Mouse (Mus musculus) embryonic facial prominence, embryonic 11.5 days (tissue): ENCODE data around the gene Kank1. TPM values are rescaled to one million over a fixed set of nuclear protein-coding genes. Genes with fewer than 3 reads are reported as not detected.

ENCODE experiments used
- ATAC-seq: fragments of 200-750 bp; cut with Nextera tagmentation; replicated peaks from 2 replicates; pipeline ENCODE4 v1.8.0; 2017; ENCODE audit warnings: low read depth; ENCODE audit not compliant: insufficient number of reproducible peaks, low FRiP score, low TSS enrichment
- DNase-seq: peaks from one replicate; pipeline ENCODE4 v3.0.0-alpha.2; 2015; ENCODE audit warnings: low spot score
- H3K27ac ChIP-seq: fragments of 300-500 bp; sonication (generic); replicated peaks from 2 replicates; pipeline ENCODE4 v1.5.1; 2014; ENCODE audit warnings: mild to moderate bottlenecking, low read depth, low read length, control low read depth
- H3K27me3 ChIP-seq: fragments of 300-500 bp; sonication (generic); 2 replicates; pipeline ENCODE4 v1.6.1; 2014; ENCODE audit warnings: mild to moderate bottlenecking, low read length, moderate library complexity, mixed read lengths; ENCODE audit not compliant: control insufficient read depth, insufficient read depth
- H3K36me3 ChIP-seq: fragments of 300-500 bp; sonication (generic); replicated peaks from 2 replicates; pipeline ENCODE4 v1.6.1; 2014; ENCODE audit warnings: low read depth, mild to moderate bottlenecking, low read length, moderate library complexity, mixed read lengths; ENCODE audit not compliant: control insufficient read depth, insufficient read depth
- H3K4me1 ChIP-seq: fragments of 300-500 bp; sonication (generic); 2 replicates; pipeline ENCODE4 v1.6.1; 2014; ENCODE audit warnings: low read length, mixed read lengths; ENCODE audit not compliant: control insufficient read depth, insufficient read depth
- H3K4me2 ChIP-seq: fragments of 300-500 bp; sonication (generic); 2 replicates; pipeline ENCODE4 v1.6.1; 2014; ENCODE audit warnings: low read depth, mild to moderate bottlenecking, control low read depth, low read length, moderate library complexity
- H3K4me3 ChIP-seq: fragments of 300-500 bp; sonication (generic); 2 replicates; pipeline ENCODE4 v1.5.1; 2014; ENCODE audit warnings: low read depth, low read length, control low read depth
- H3K9ac ChIP-seq: fragments of 300-500 bp; sonication (generic); replicated peaks from 2 replicates; pipeline ENCODE4 v1.6.1; 2014; ENCODE audit warnings: mild to moderate bottlenecking, control low read depth, low read length
- H3K9me3 ChIP-seq: fragments of 300-500 bp; sonication (generic); replicated peaks from 2 replicates; pipeline ENCODE4 v1.6.1; 2016; ENCODE audit warnings: mild to moderate bottlenecking, low read length, inconsistent platforms, mixed read lengths; ENCODE audit not compliant: control insufficient read depth
- WGBS: fragments of 180-500 bp; shearing (Covaris S2); extraction: QIAGEN DNeasy Blood & Tissue Kit; methylation state at CpG from one replicate; pipeline ENCODE4 v1.1.7; 2014; 5-methylcytosine and 5-hydroxymethylcytosine counted together
- polyA plus RNA-seq: library from polyadenylated mRNA; unstranded; fragments of >200 nt; fragmentation: Nextera tagmentation; extraction: Ambion mirVana; gene quantifications from 2 replicates; pipeline ENCODE4 v1.2.1, GENCODE M21; 2014

The Kank1 gene
- polyA plus RNA-seq, 1 experiment from 2014 or later: 17.6 TPM

DNA sequence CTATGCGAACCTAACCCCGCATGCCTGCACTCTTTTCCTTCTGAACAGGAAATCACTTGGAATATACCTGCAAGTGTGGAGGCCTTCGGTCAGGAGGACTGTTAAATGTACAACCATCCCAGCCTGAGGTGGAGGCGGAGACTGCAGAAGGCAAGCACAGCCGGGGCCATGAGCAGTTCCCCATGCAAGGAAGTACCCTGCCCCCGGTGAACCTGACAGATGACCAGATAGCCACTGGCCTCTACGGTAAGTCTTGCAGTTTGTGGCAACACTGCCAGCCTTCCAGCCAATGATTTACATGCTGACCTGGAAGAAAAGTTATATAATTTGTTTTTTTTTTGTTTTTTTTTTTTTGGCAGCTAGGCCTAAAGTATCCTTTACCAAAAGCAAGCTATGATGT is 185.3 kb downstream of the Kank1 start:
- ATAC-seq (no peak), DNase-seq (no peak)
- WGBS: 81% methylated on average over 7 of the region's 7 CpGs
- Histone ChIP-seq H3K27me3 (no peaks in the 10 kb centered on the region), H3K9me3 (no peaks in the 10 kb centered on the region), H3K4me3 (no peak overlapping the region), H3K4me1 (no peaks in the 10 kb centered on the region), H3K27ac (no peak overlapping the region), H3K9ac (no peak overlapping the region), H3K4me2 (no peak overlapping the region), H3K36me3 (no peaks in the 10 kb centered on the region; the same call in 1 of the 2 replicates)

DNA sequence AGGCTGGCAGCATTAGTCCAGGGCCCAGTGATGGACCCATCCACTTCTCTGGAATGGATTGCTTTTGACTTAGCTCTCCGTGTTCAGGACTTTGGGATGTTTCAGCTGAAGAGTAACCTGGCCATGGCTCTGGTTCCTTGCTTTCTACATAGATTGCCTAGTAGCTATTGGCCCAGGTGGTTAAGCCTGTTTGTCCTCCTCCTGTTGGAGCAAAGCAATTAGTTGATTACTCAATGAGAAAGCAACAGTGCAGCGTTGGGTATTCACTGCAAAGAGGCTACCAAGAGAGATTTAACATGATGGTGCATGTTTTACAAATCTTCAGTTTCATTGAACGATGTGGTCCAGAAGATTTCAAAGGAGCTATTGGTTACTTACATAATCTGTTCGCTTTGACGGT is 186.6 kb downstream of the Kank1 start:
- no peaks in the 10 kb centered on the region for H3K27me3 ChIP-seq
- no peak overlapping the region for H3K4me2 ChIP-seq
- H3K27ac ChIP-seq: no peak overlapping the region
- H3K4me1 ChIP-seq: no peaks in the 10 kb centered on the region
- no peaks in the 10 kb centered on the region for H3K9me3 ChIP-seq
- ATAC-seq (no peak), DNase-seq (no peak)
- no peak overlapping the region for H3K4me3 ChIP-seq
- H3K9ac ChIP-seq: no peak overlapping the region
- no peaks in the 10 kb centered on the region; the same call in 1 of the 2 replicates for H3K36me3 ChIP-seq
- 84% methylated on average over 5 of the region's 5 CpGs for WGBS

DNA sequence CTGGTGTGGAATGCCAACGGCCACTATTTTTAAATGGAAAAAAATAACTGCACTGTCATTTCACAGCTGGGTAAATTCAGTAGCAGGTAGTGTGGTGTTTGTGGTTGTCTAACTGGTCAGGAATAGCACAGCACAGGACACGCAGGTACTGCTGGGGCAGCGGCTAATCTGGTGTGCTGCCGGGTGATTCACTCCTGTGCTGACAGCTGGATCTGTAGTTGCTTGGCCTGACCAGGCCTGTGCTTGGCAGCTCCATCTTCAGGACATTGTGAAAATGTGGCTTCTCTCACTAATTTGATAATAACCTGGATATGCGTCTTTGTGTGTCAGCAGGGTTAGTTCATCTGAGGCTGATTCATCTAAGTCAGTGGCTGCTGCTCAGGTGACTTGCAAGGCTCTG is 189.7 kb downstream of the Kank1 start:
- no peak overlapping the region for H3K4me3 ChIP-seq
- ATAC-seq: no peak
- no peak overlapping the region for H3K9ac ChIP-seq
- 87% methylated on average over 5 of the region's 5 CpGs for WGBS
- H3K4me2 ChIP-seq: no peak overlapping the region
- H3K27me3 ChIP-seq: no peaks in the 10 kb centered on the region
- H3K27ac ChIP-seq: no peak overlapping the region
- DNase-seq: no peak
- H3K4me1 ChIP-seq: no peaks in the 10 kb centered on the region
- H3K9me3 ChIP-seq: no peaks in the 10 kb centered on the region
- no peaks in the 10 kb centered on the region; the same call in none of the 2 replicates for H3K36me3 ChIP-seq

DNA sequence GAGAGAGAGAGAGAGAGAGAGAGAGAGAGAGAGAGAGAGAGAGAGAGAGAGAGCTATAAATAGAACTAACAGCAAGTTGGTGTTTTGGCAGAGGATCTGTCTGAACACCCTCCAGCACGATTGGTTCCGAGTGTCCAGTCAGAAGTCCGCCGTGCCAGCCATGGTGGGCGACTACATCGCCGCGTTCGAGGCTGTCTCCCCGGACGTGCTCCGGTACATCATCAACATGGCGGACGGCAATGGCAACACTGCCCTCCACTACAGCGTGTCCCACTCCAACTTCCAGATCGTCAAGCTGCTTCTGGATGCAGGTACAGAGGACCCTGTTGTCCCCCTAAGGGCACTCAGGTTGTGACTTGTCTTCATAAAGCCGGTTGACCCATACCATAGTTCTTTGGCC is 191.1 kb downstream of the Kank1 start:
- Histone ChIP-seq H3K36me3 (no peaks in the 10 kb centered on the region; the same call in none of the 2 replicates), H3K9ac (no peak overlapping the region), H3K4me3 (no peak overlapping the region), H3K9me3 (no peaks in the 10 kb centered on the region), H3K4me1 (no peaks in the 10 kb centered on the region), H3K27me3 (no peaks in the 10 kb centered on the region), H3K27ac (no peak overlapping the region), H3K4me2 (no peak overlapping the region)
- DNase-seq (no peak), ATAC-seq (no peak)
- 95% methylated on average over 17 of the region's 17 CpGs for WGBS

DNA sequence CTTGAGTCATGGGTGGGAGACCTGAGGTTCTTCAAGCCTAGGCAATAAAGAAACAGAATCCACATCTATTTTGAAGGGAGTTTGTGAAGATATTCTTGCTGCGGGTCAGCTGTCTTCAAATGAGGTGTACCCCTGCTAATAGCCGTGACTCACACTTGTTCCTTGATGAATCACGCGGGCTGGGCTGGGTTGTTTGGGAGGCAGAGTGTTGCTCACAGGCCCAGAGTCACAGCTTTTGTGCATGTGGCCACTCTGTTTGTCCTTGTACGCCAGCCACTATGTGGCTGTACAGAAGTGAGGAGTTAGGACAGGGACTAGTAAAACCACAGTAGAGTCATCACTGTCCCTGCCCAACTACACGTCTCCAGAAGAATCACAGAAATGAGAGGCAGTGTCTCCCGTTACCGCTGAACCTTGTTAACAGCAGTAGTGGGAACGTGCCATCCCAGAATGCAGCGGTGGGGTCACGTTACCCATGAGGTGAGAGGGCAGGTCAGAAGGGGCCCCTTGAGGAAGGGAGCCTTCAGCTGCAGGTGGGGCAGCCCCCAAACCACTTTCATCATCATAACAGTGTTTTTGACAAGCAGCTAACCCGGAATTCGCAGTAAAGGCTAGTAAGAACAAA is 191.7 kb downstream of the Kank1 start:
- Histone ChIP-seq H3K4me1 (no peaks in the 10 kb centered on the region), H3K36me3 (no peaks in the 10 kb centered on the region; the same call in none of the 2 replicates), H3K4me3 (no peak overlapping the region), H3K9me3 (no peaks in the 10 kb centered on the region), H3K27me3 (no peaks in the 10 kb centered on the region), H3K4me2 (no peak overlapping the region), H3K9ac (no peak overlapping the region), H3K27ac (no peak overlapping the region)
- WGBS: 77% methylated on average over 13 of the region's 13 CpGs
- no peak for DNase-seq
- no peak for ATAC-seq

DNA sequence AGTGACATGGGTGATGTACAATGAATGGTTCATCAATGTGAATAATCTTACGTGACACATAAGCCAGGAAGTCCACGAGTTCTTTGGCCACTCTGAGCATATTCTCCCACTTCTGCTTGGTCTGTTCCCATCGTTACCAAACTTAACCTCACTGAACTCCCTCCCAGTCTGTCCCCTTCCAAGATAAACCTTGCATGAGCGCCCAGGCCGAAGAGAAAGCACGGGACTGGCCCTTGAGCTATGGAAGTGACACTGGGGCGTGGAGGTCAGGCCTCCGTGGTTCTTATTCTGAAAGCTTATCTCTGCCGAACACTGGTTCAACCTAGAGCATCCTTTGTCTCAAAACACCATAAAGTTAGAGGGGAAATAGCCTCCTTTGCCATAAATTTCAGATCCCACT is 194.7 kb downstream of the Kank1 start:
- DNase-seq: no peak
- ATAC-seq: no peak
- Histone ChIP-seq H3K4me1 (no peaks in the 10 kb centered on the region), H3K27me3 (no peaks in the 10 kb centered on the region), H3K27ac (no peak overlapping the region), H3K36me3 (no peaks in the 10 kb centered on the region; the same call in none of the 2 replicates), H3K9ac (no peak overlapping the region), H3K4me3 (no peak overlapping the region), H3K4me2 (no peak overlapping the region), H3K9me3 (no peaks in the 10 kb centered on the region)
- WGBS: 75% methylated on average over 9 of the region's 9 CpGs

DNA sequence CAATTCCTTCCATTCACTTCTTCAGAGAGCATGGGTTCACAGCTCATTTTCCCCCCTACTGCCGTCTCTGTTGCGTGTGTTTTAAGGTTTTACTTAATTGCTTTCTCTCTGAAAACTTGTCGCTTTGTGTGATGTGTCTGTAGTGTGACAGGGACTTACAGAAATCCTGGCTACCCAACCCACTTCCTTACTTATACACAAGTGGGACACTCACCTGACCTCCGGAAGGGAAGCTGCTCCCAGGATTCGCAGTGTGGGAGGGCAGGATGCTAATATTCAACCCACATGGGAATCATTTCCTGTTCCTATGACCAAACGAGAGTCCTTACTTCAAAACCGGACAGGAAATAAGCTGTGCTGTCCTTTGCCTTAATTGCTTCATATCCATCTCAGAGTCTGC is 195.1 kb downstream of the Kank1 start:
- Histone ChIP-seq H3K36me3 (no peaks in the 10 kb centered on the region; the same call in none of the 2 replicates), H3K4me2 (no peak overlapping the region), H3K4me3 (no peak overlapping the region), H3K27ac (no peak overlapping the region), H3K9me3 (no peaks in the 10 kb centered on the region), H3K27me3 (no peaks in the 10 kb centered on the region), H3K9ac (no peak overlapping the region), H3K4me1 (no peaks in the 10 kb centered on the region)
- ATAC-seq: no peak
- WGBS: 55% methylated on average over 7 of the region's 7 CpGs
- no peak for DNase-seq

DNA sequence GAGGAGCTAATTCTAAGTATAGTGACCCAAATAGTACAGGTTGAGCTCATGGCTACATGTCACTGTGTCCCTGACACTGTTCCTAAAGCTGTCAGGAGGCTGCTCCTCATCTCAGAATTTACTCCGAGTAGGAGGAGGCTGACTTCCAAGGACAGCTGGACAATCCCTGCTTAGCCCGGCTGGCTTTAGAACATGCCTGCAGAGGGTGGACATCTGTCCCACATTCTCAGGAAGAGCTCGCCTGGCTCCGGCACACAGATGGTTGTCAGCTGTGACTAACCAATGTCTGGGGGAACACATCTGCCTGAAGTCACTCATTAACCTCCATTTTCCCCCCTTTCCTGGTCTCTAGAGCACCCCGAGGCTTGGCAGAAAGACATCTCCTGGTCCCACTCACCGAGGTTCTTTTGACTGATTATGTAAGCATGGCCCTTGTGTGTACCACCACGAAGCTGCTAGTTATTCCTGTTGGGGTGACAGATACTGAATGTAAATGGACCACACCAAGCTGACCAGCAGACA is 196.5 kb downstream of the Kank1 start:
- Histone ChIP-seq H3K9ac (no peak overlapping the region), H3K4me1 (no peaks in the 10 kb centered on the region), H3K36me3 (no peaks in the 10 kb centered on the region; the same call in 1 of the 2 replicates), H3K27ac (no peak overlapping the region), H3K9me3 (no peaks in the 10 kb centered on the region), H3K4me3 (no peak overlapping the region), H3K4me2 (no peak overlapping the region), H3K27me3 (no peaks in the 10 kb centered on the region)
- DNase-seq: no peak
- ATAC-seq: no peak
- 64% methylated on average over 7 of the region's 7 CpGs for WGBS
